Comparison of ENCODE assay signal across 8 mouse cellular contexts in genomic region chr11:60222085-60222468, GRCm38 (mm10). TPM values are rescaled to one million over a fixed set of nuclear protein-coding genes. Genes with fewer than 3 reads are reported as not detected.
DNase-seq lines count a peak whose midpoint lies in the region; ATAC-seq and TF ChIP-seq lines count a peak whose summit lies in the region.

No protein-coding gene starts in this region.

- H3K27ac ChIP-seq in heart, embryonic 16.5 days (ENCODE audit: low read length), result peak overlapping the region; percentile 91
- H3K27ac ChIP-seq in bone marrow, adult 2 months (ENCODE audit: control insufficient read depth, insufficient read depth, low read depth, low read length, poor library complexity), result no peak overlapping the region
- H3K27ac ChIP-seq in hindbrain, embryonic 14.5 days, result no peak overlapping the region
- no peak overlapping the region for H3K27ac ChIP-seq in midbrain, embryonic 13.5 days
- H3K27ac ChIP-seq in cerebellum, adult 2 months (ENCODE audit: insufficient read depth, low read length), result no peak overlapping the region

- no peak for DNase-seq in heart, adult 9 months (ENCODE audit: low spot score in 2 of 2)
- no peak for DNase-seq in hindbrain, embryonic 14.5 days (ENCODE audit: low spot score)
- no peak for DNase-seq in right cerebral cortex, postnatal 36 days (ENCODE audit: low spot score in 2 of 2)
- DNase-seq in cerebellum, adult 2 months, result no peak
- no peak for DNase-seq in layer of hippocampus, postnatal 36 days

- TF ChIP-seq POLR2A in bone marrow, adult 2 months (IDR thresholded peaks at IDR 0.05; ENCODE audit: borderline replicate concordance, control insufficient read depth, low read depth, low read length), result no peak
- TF ChIP-seq POLR2A in cerebellum, adult 2 months (IDR thresholded peaks at IDR 0.05; ENCODE audit: borderline replicate concordance, insufficient read depth, low read length), result no peak

- WGBS in heart, embryonic 16.5 days, result 63% methylated on average over 3 of the region's 3 CpGs
- WGBS in bone marrow, adult 2 months, result 38% methylated on average over 3 of the region's 3 CpGs
- WGBS in hindbrain, embryonic 14.5 days, result 62% methylated on average over 3 of the region's 3 CpGs
- WGBS in midbrain, embryonic 13.5 days, result 56% methylated on average over 3 of the region's 3 CpGs
- 63% methylated on average over 3 of the region's 3 CpGs for WGBS in cerebellum, adult 2 months

- peaks cover 34% of the 10 kb centered on the region for H3K4me1 ChIP-seq in heart, embryonic 16.5 days (ENCODE audit: control insufficient read depth, insufficient read depth, low read length)
- H3K4me1 ChIP-seq in bone marrow, adult 2 months (ENCODE audit: control insufficient read depth, insufficient read depth, low read length), result peaks cover under 1% of the 10 kb centered on the region; the same call in 1 of the 2 replicates
- H3K4me1 ChIP-seq in hindbrain, embryonic 14.5 days (replicated peaks; ENCODE audit: control insufficient read depth, insufficient read depth, low read length), result peaks cover 18% of the 10 kb centered on the region; the same call in 1 of the 2 replicates
- H3K4me1 ChIP-seq in midbrain, embryonic 13.5 days (replicated peaks), result peaks cover 39% of the 10 kb centered on the region
- peaks cover 5% of the 10 kb centered on the region for H3K4me1 ChIP-seq in cerebellum, adult 2 months (ENCODE audit: control insufficient read depth, insufficient read depth, low read length)

- no peaks in the 10 kb centered on the region for H3K27me3 ChIP-seq in heart, embryonic 16.5 days (ENCODE audit: control insufficient read depth, insufficient read depth, low read length)
- no peaks in the 10 kb centered on the region for H3K27me3 ChIP-seq in hindbrain, embryonic 14.5 days (ENCODE audit: control insufficient read depth, insufficient read depth, low read length)
- 0 out of 2 replicates have a peak, but pooled peaks cover 4% of the 10 kb centered on the region for H3K27me3 ChIP-seq in midbrain, embryonic 13.5 days
- H3K27me3 ChIP-seq in cerebellum, adult 2 months (ENCODE audit: control insufficient read depth, insufficient read depth, low read length), result no peaks in the 10 kb centered on the region

- peak overlapping the region; percentile 56 for H3K4me3 ChIP-seq in heart, embryonic 16.5 days (ENCODE audit: low read length)
- H3K4me3 ChIP-seq in bone marrow, adult 2 months (replicated peaks; ENCODE audit: control insufficient read depth, low read depth, low read length), result peak overlapping the region; percentile 34
- H3K4me3 ChIP-seq in hindbrain, embryonic 14.5 days (replicated peaks; ENCODE audit: low read length), result peak overlapping the region; percentile 23
- no peak overlapping the region for H3K4me3 ChIP-seq in midbrain, embryonic 13.5 days (replicated peaks)
- H3K4me3 ChIP-seq in cerebellum, adult 2 months (replicated peaks; ENCODE audit: insufficient read depth, low read depth, low read length), result no peak overlapping the region

- no peaks in the 10 kb centered on the region for H3K9me3 ChIP-seq in heart, embryonic 16.5 days (replicated peaks; ENCODE audit: control insufficient read depth, low read length)
- H3K9me3 ChIP-seq in hindbrain, embryonic 14.5 days (ENCODE audit: control insufficient read depth, low read length), result no peaks in the 10 kb centered on the region
- no peaks in the 10 kb centered on the region for H3K9me3 ChIP-seq in midbrain, embryonic 13.5 days

- no peak for ATAC-seq in heart, embryonic 16.5 days (replicated peaks; ENCODE audit: extremely low read depth, insufficient read depth, low FRiP score)
- no peak for ATAC-seq in hindbrain, embryonic 14.5 days (ENCODE audit: low FRiP score)
- no peak for ATAC-seq in midbrain, embryonic 13.5 days

- TF ChIP-seq CTCF in bone marrow, adult 2 months (IDR thresholded peaks at IDR 0.05; ENCODE audit: control insufficient read depth, insufficient read depth, low read length), result no peak
- no peak for TF ChIP-seq CTCF in cerebellum, adult 2 months (IDR thresholded peaks at IDR 0.05; ENCODE audit: borderline replicate concordance, insufficient read depth, low read depth, low read length)

- peak overlapping the region; percentile 78 for H3K4me2 ChIP-seq in heart, embryonic 16.5 days (ENCODE audit: low read depth, low read length)
- peak overlapping the region; percentile 60 for H3K4me2 ChIP-seq in hindbrain, embryonic 14.5 days (replicated peaks)
- peak overlapping the region; percentile 60 for H3K4me2 ChIP-seq in midbrain, embryonic 13.5 days (replicated peaks)

- H3K9ac ChIP-seq in heart, embryonic 16.5 days (ENCODE audit: low read length), result peak overlapping the region; percentile 69
- no peak overlapping the region for H3K9ac ChIP-seq in hindbrain, embryonic 14.5 days
- H3K9ac ChIP-seq in midbrain, embryonic 13.5 days (replicated peaks), result no peak overlapping the region

- no peaks in the 10 kb centered on the region for H3K36me3 ChIP-seq in heart, embryonic 16.5 days (ENCODE audit: control insufficient read depth, insufficient read depth)
- H3K36me3 ChIP-seq in hindbrain, embryonic 14.5 days (replicated peaks; ENCODE audit: control insufficient read depth, insufficient read depth), result no peaks in the 10 kb centered on the region
- H3K36me3 ChIP-seq in midbrain, embryonic 13.5 days, result no peaks in the 10 kb centered on the region

RNA-seq across cellular contexts. Expression of gene Srebf1, which starts 0.3 kb away (rescaled TPM):
- 36.1 and 47.0 TPM in 2 replicates for polyA plus RNA-seq in heart, embryonic 16.5 days (2015; fragmentation: Nextera tagmentation; extraction: Ambion mirVana)
- 17.7 and 37.3 TPM in 2 replicates for polyA plus RNA-seq in bone marrow, adult 2 months (2011; ENCODE audit: insufficient read depth, insufficient read length, low replicate concordance, missing spikeins)
- polyA plus RNA-seq in hindbrain, embryonic 14.5 days (2014; fragmentation: Nextera tagmentation; extraction: Ambion mirVana), result 37.3 and 40.3 TPM in 2 replicates
- polyA plus RNA-seq in midbrain, embryonic 13.5 days (2015; fragmentation: Nextera tagmentation; extraction: Ambion mirVana), result 38.5 and 46.0 TPM in 2 replicates
- polyA plus RNA-seq in cerebellum, adult 2 months (2012; rRNA removed), result 56.1 and 66.3 TPM in 2 replicates
- total RNA-seq in layer of hippocampus, postnatal 36 days (2021), result 10 to 100 TPM; 47.1 to 56.2 TPM

Comparison
In these comparisons a context has a peak if more than half of its experiments do, and no peak if none do; other contexts are left out.
1. H3K4me3 ChIP-seq: peak in heart, embryonic 16.5 days (single experiment), bone marrow, adult 2 months (single experiment) and hindbrain, embryonic 14.5 days (single experiment); none in midbrain, embryonic 13.5 days (single experiment) and cerebellum, adult 2 months (single experiment).
2. Peak in every context shown above with its lines, with median percentiles within 50 percentile points of each other: H3K4me2 ChIP-seq.